Mouse (Mus musculus): ENCODE results near the gene Vmn1r5. TPM values are rescaled to one million over a fixed set of nuclear protein-coding genes. Genes with fewer than 3 reads are reported as not detected.

The Vmn1r5 gene
- polyA plus RNA-seq, 2 experiments = not detected

DNA sequence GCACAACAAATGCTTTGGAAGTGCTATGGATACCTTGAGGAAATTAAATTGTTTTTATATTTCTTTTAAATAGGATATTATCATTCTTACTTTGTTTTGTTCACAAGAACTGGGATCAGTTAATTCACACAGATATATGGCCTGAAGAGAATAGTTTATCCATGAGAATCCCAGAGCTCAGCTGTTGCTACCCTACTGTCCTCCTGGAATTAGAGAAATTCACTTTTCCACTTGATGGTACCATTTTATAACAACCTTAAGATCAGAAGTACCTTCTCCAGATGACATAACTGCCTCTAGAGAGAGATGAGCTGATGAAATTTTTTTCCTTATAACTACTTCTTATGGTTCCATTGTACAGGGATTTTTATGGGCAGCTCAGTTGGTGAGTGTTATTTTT lies 61.9 kb downstream of the Vmn1r5 start, which contains the start of gene Vmn1r8:
Vmn1r8 (plus strand) TSS at position 301 of the 400 bp plus-strand sequence.
- H3K9ac ChIP-seq (replicated peaks) = no peak within 1 kb of the TSS
- DNase-seq (ENCODE audit: low read depth in 3 of 3, low spot score in 3 of 3) (no peak), ATAC-seq (ENCODE audit: insufficient read depth) (no peak)
- no peaks in the 10 kb centered on the region for H3K36me3 ChIP-seq (replicated peaks; ENCODE audit: control insufficient read depth, insufficient read depth, low read depth)
- H3K4me3 ChIP-seq (ENCODE audit: insufficient read depth in 1 of 2, low read depth in 2 of 2, low read length in 2 of 2) = no peak within 1 kb of the TSS
- H3K27me3 ChIP-seq (ENCODE audit: control insufficient read depth, insufficient read depth, low read length) = no peaks in the 10 kb centered on the region
- H3K4me1 ChIP-seq (replicated peaks; ENCODE audit: control insufficient read depth in 2 of 2, insufficient read depth in 2 of 2, low read length in 1 of 2) = no peaks in the 10 kb centered on the region
- TF ChIP-seq CTCF (IDR thresholded peaks at IDR 0.05; ENCODE audit: low read depth) (no peak), EP300 (IDR thresholded peaks at IDR 0.05; ENCODE audit: low read depth) (no peak)
- H3K4me2 ChIP-seq (ENCODE audit: low read depth) = no peak within 1 kb of the TSS
- H3K9me3 ChIP-seq (ENCODE audit: control insufficient read depth, low read length) = no peaks in the 10 kb centered on the region
- H3K27ac ChIP-seq = no peak within 1 kb of the TSS

DNA sequence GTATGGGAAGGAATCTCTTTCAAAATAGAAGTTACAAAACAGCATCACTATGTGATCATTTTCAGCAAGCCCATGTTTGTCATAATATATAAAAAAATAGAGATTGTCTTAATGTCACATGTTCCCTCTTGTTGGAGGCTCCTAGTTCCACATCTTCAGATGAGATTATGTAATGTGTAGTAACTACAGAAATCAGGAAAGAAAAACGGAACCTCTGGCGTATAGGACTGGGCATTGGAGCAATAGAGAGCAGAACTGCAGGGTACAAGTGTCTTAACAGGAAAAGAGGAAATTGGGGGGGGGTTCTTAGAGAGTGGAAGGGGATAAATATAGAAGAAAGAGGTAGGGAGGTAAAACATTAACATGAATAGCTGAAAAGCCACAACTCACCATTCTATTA lies 64.6 kb downstream of the Vmn1r5 start:
- Histone ChIP-seq H3K27ac (no peak overlapping the region), H3K9ac (replicated peaks) (no peak overlapping the region), H3K36me3 (replicated peaks; ENCODE audit: control insufficient read depth, insufficient read depth, low read depth) (no peaks in the 10 kb centered on the region), H3K9me3 (ENCODE audit: control insufficient read depth, low read length) (no peaks in the 10 kb centered on the region), H3K4me3 (ENCODE audit: insufficient read depth in 1 of 2, low read depth in 2 of 2, low read length in 2 of 2) (no peak overlapping the region), H3K27me3 (ENCODE audit: control insufficient read depth, insufficient read depth, low read length) (no peaks in the 10 kb centered on the region), H3K4me2 (ENCODE audit: low read depth) (no peak overlapping the region), H3K4me1 (replicated peaks; ENCODE audit: control insufficient read depth in 2 of 2, insufficient read depth in 2 of 2, low read length in 1 of 2) (no peaks in the 10 kb centered on the region)
- ATAC-seq (ENCODE audit: insufficient read depth) (no peak), DNase-seq (ENCODE audit: low read depth in 3 of 3, low spot score in 3 of 3) (no peak)
- 38% methylated on average over 2 of the region's 2 CpGs for WGBS (ENCODE audit: insufficient replicate concordance)
- no peak for TF ChIP-seq CTCF (IDR thresholded peaks at IDR 0.05; ENCODE audit: low read depth)
- TF ChIP-seq EP300 (IDR thresholded peaks at IDR 0.05; ENCODE audit: low read depth) = no peak

Other genes starting within 250 kb of the Vmn1r5 start
- 7.3 and 10.6 TPM in 2 replicates for gene Kbtbd2, start 172.5 kb upstream of the Vmn1r5 start, polyA plus RNA-seq (2012; rRNA removed)
- gene Kbtbd2, start 172.5 kb upstream of the Vmn1r5 start, polyA plus RNA-seq (2014; fragmentation: Nextera tagmentation; extraction: Ambion mirVana) = 7.3 and 8.7 TPM in 2 replicates
- gene Fkbp9, start 138.2 kb upstream of the Vmn1r5 start, polyA plus RNA-seq (2012; rRNA removed) = 11.4 and 15.3 TPM in 2 replicates
- gene Fkbp9, start 138.2 kb upstream of the Vmn1r5 start, polyA plus RNA-seq (2014; fragmentation: Nextera tagmentation; extraction: Ambion mirVana) = 19.1 and 20.3 TPM in 2 replicates
- 55.6 and 84.0 TPM in 2 replicates for gene Nt5c3, start 46.3 kb upstream of the Vmn1r5 start, polyA plus RNA-seq (2012; rRNA removed)
- 255 and 257 TPM in 2 replicates for gene Nt5c3, start 46.3 kb upstream of the Vmn1r5 start, polyA plus RNA-seq (2014; fragmentation: Nextera tagmentation; extraction: Ambion mirVana)
- gene Vmn1r4, start 46.3 kb upstream of the Vmn1r5 start, polyA plus RNA-seq (2012; rRNA removed) = 0.10 and 0.13 TPM in 2 replicates
- 0.11 and 0.28 TPM in 2 replicates for gene Vmn1r4, start 46.3 kb upstream of the Vmn1r5 start, polyA plus RNA-seq (2014; fragmentation: Nextera tagmentation; extraction: Ambion mirVana)
- gene Vmn1r6, start 27.0 kb downstream of the Vmn1r5 start, polyA plus RNA-seq (2012; rRNA removed) = not detected in 2 replicates
- gene Vmn1r6, start 27.0 kb downstream of the Vmn1r5 start, polyA plus RNA-seq (2014; fragmentation: Nextera tagmentation; extraction: Ambion mirVana) = not detected in 2 replicates
- gene Vmn1r7, start 55.1 kb downstream of the Vmn1r5 start, polyA plus RNA-seq (2012; rRNA removed) = not detected in 2 replicates
- gene Vmn1r7, start 55.1 kb downstream of the Vmn1r5 start, polyA plus RNA-seq (2014; fragmentation: Nextera tagmentation; extraction: Ambion mirVana) = not detected in 2 replicates
- gene Vmn1r8, start 62.0 kb downstream of the Vmn1r5 start, polyA plus RNA-seq (2012; rRNA removed) = not detected in 2 replicates
- gene Vmn1r8, start 62.0 kb downstream of the Vmn1r5 start, polyA plus RNA-seq (2014; fragmentation: Nextera tagmentation; extraction: Ambion mirVana) = not detected in 2 replicates
- gene Vmn1r9, start 96.5 kb downstream of the Vmn1r5 start, polyA plus RNA-seq (2012; rRNA removed) = not detected in 2 replicates
- gene Vmn1r9, start 96.5 kb downstream of the Vmn1r5 start, polyA plus RNA-seq (2014; fragmentation: Nextera tagmentation; extraction: Ambion mirVana) = 0.01 TPM in 1 of 2 replicates, not detected in the other
- gene Vmn1r10, start 139.2 kb downstream of the Vmn1r5 start, polyA plus RNA-seq (2012; rRNA removed) = not detected in 2 replicates
- not detected in 2 replicates for gene Vmn1r10, start 139.2 kb downstream of the Vmn1r5 start, polyA plus RNA-seq (2014; fragmentation: Nextera tagmentation; extraction: Ambion mirVana)
- gene Vmn1r11, start 163.2 kb downstream of the Vmn1r5 start, polyA plus RNA-seq (2012; rRNA removed) = not detected in 2 replicates
- gene Vmn1r11, start 163.2 kb downstream of the Vmn1r5 start, polyA plus RNA-seq (2014; fragmentation: Nextera tagmentation; extraction: Ambion mirVana) = not detected in 2 replicates
- not detected in 2 replicates for gene Vmn1r12, start 186.6 kb downstream of the Vmn1r5 start, polyA plus RNA-seq (2012; rRNA removed)
- gene Vmn1r12, start 186.6 kb downstream of the Vmn1r5 start, polyA plus RNA-seq (2014; fragmentation: Nextera tagmentation; extraction: Ambion mirVana) = not detected in 2 replicates
- gene Vmn1r13, start 233.0 kb downstream of the Vmn1r5 start, polyA plus RNA-seq (2012; rRNA removed) = not detected in 2 replicates
- not detected in 2 replicates for gene Vmn1r13, start 233.0 kb downstream of the Vmn1r5 start, polyA plus RNA-seq (2014; fragmentation: Nextera tagmentation; extraction: Ambion mirVana)

All from liver, embryonic 14.5 days (tissue).